Mouse (Mus musculus) neural tube, embryonic 13.5 days (tissue): ENCODE measurements around the gene E2f4. TPM values are rescaled to one million over a fixed set of nuclear protein-coding genes. Genes with fewer than 3 reads are reported as not detected.
A peak's percentile ranks its signal among the peaks of the same experiment; 100 is the strongest.

Experiments
- ATAC-seq: fragments of 200-750 bp; cut with Nextera tagmentation; 2 replicates; pipeline ENCODE4 v1.8.0; 2017; ENCODE audit warnings: low read depth, mild to moderate bottlenecking, moderate TSS enrichment, moderate library complexity
- H3K27ac ChIP-seq: fragments of 300-500 bp; sonication (generic); replicated peaks from 2 replicates; pipeline ENCODE4 v1.5.1; 2015; ENCODE audit warnings: moderate library complexity, mild to moderate bottlenecking, inconsistent platforms
- H3K27me3 ChIP-seq: fragments of 300-500 bp; sonication (generic); 2 replicates; pipeline ENCODE4 v1.6.1; 2015; ENCODE audit warnings: mild to moderate bottlenecking, inconsistent platforms
- H3K36me3 ChIP-seq: fragments of 300-500 bp; sonication (generic); 2 replicates; pipeline ENCODE4 v1.6.1; 2015; ENCODE audit warnings: mild to moderate bottlenecking, inconsistent platforms
- H3K4me1 ChIP-seq: fragments of 300-500 bp; sonication (generic); replicated peaks from 2 replicates; pipeline ENCODE4 v1.6.1; 2015; ENCODE audit warnings: inconsistent platforms
- H3K4me2 ChIP-seq: fragments of 300-500 bp; sonication (generic); 2 replicates; pipeline ENCODE4 v1.6.1; 2015; ENCODE audit warnings: inconsistent platforms, mild to moderate bottlenecking, moderate library complexity
- H3K4me3 ChIP-seq: fragments of 300-500 bp; sonication (generic); 2 replicates; pipeline ENCODE4 v1.5.1; 2015; ENCODE audit warnings: mild to moderate bottlenecking, inconsistent platforms
- H3K9ac ChIP-seq: fragments of 300-500 bp; sonication (generic); 2 replicates; pipeline ENCODE4 v1.6.1; 2015; ENCODE audit warnings: moderate library complexity, mild to moderate bottlenecking, inconsistent platforms
- H3K9me3 ChIP-seq: fragments of 300-500 bp; sonication (generic); 2 replicates; pipeline ENCODE4 v1.6.1; 2016; ENCODE audit warnings: inconsistent platforms
- WGBS: fragments of 180-500 bp; shearing (Covaris S2); methylation state at CpG from one replicate; pipeline ENCODE4 v1.1.7; 2015; 5-methylcytosine and 5-hydroxymethylcytosine counted together
- polyA plus RNA-seq: library from polyadenylated mRNA; unstranded; fragments of >200 nt; fragmentation: Nextera tagmentation; extraction: Ambion mirVana; gene quantifications from 2 replicates; pipeline ENCODE4 v1.2.1, GENCODE M21; 2015

Gene E2f4
- polyA plus RNA-seq, 1 experiment from 2014 or later: 49.3 TPM

DNA sequence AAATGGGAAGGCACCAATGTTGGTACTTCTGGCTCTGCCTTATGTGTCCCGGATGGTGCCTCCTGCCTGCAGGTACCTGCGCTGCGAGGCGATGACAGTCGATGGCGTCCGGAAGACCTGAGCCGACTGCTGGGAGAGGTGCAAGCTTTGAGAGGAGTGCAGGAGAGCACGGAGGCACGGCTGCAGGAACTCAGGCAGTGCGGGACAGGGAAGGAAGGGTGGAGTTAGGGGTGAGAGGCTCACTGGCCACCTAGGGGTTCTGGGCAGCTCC lies 26.6 kb upstream of the E2f4 start:
- no peak for ATAC-seq
- Histone ChIP-seq H3K27me3 (peaks cover 99% of the 10 kb centered on the region), H3K4me2 (peak overlapping the region; percentile 9; the same call in 1 of the 2 replicates), H3K4me3 (0 out of 2 replicates have a peak overlapping the region, but pooled peaks have one; percentile 0), H3K9me3 (no peaks in the 10 kb centered on the region), H3K36me3 (no peaks in the 10 kb centered on the region), H3K9ac (0 out of 2 replicates have a peak overlapping the region, but pooled peaks have one; percentile 4), H3K4me1 (peaks cover 41% of the 10 kb centered on the region), H3K27ac (no peak overlapping the region)
- under 1% methylated on average over 11 of the region's 11 CpGs for whole genome bisulfite sequencing

DNA sequence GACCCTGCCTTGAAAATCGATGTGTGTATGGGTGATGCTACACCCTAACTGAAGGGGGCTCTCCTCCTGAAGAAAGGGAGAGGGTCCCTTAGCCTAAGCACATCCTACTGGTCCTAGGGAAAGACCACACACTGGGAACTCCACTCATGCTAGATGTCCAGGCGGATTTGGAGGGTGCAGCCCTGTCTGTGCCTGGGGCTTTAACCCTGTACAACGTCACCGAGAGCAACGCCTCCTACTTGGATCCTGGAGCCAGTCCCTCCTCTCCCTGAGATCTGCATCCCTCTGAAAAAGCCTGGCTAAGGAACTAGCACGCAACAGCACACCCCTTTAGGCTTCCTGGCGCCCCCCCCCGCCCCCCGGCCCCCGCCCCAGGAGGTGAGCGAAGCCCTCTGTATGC lies 22.1 kb upstream of the E2f4 start:
- Histone ChIP-seq H3K4me3 (no peak overlapping the region), H3K27ac (no peak overlapping the region), H3K9me3 (no peaks in the 10 kb centered on the region), H3K27me3 (peaks cover 99% of the 10 kb centered on the region), H3K4me1 (peaks cover 43% of the 10 kb centered on the region), H3K9ac (no peak overlapping the region), H3K36me3 (peaks cover 8% of the 10 kb centered on the region; the same call in 1 of the 2 replicates), H3K4me2 (peak overlapping the region; percentile 77)
- no peak for ATAC-seq
- WGBS: 5% methylated on average over 11 of the region's 11 CpGs

DNA sequence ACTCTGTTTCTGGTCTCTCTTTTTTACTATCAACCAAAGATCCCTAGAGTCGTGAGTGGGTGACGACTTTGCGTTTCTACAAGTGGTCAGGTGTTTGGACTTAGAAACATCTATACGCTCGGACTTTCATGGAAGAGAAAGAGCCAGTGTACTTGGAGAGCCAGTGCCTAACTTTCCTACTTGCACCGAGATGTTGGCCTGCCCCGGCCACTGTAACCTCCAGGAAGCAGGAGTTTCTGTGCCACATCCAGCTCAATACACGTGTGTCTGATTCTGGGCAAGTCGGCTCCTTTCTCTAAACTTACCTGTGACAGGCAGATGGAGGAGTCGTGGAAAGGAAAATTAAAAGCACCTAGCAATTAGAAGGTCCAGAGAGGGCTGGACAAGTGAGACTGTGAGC lies 21.6 kb upstream of the E2f4 start, which contains the start of gene Nol3:
Nol3 (plus strand) TSS at position 301 of the 400 bp plus-strand sequence.
- 2% methylated on average over 10 of the region's 10 CpGs for WGBS
- Histone ChIP-seq H3K4me1 (peaks cover 38% of the 10 kb centered on the region), H3K4me3 (peak within 1 kb of the TSS; percentile 45), H3K4me2 (peak within 1 kb of the TSS; percentile 77), H3K9ac (peak within 1 kb of the TSS; percentile 75), H3K27ac (no peak within 1 kb of the TSS), H3K36me3 (peaks cover 11% of the 10 kb centered on the region; the same call in 1 of the 2 replicates), H3K9me3 (no peaks in the 10 kb centered on the region), H3K27me3 (peaks cover 99% of the 10 kb centered on the region)
- ATAC-seq: no peak

DNA sequence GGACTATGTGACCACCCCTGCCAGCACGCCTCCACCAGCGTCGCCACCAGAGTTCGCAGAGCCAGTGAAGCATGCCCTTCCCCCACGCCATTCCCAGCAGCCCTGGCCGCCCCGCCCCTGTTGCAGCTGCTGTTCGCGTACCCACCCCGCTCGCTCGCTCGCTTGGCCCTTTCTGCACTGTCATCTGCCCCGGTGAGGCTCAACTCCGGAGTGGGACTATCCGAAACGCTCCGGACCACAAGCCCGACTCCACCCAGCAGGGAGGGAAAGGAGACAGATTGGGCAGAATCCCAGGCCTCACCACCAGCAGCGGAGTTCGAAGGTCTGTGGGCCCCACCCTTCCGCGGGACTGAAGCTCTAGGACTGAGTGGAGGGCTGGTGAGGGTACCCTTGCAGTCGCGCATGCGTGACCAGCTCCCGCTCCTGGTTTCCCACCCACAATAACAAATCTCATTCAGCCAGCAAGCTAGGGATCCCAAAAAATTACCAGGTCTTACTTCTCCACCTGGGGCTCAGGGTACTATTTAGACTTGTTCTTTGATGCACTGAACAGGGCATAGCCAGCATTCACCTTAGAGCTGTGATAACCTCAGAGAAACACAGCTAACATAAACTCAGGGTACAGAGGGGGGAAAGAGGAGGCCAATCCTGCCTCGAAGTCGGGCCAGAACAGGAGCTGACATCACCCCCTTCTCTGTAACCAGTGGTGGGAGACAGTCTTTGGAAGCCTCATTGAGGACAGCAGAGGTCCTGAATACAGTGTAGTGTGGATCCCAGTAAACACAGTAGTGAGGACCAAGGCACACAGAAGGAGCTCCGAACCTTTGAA lies 21.0 kb upstream of the E2f4 start:
- H3K4me2 ChIP-seq: peak overlapping the region; percentile 77
- peaks cover 15% of the 10 kb centered on the region for H3K36me3 ChIP-seq
- no peaks in the 10 kb centered on the region for H3K9me3 ChIP-seq
- peak overlapping the region; percentile 75 for H3K9ac ChIP-seq
- peaks cover 92% of the 10 kb centered on the region for H3K27me3 ChIP-seq
- WGBS: 2% methylated on average over 30 of the region's 30 CpGs
- H3K4me1 ChIP-seq: peaks cover 34% of the 10 kb centered on the region
- peak overlapping the region; percentile 45 for H3K4me3 ChIP-seq
- no peak overlapping the region for H3K27ac ChIP-seq
- peak; percentile 73 for ATAC-seq

DNA sequence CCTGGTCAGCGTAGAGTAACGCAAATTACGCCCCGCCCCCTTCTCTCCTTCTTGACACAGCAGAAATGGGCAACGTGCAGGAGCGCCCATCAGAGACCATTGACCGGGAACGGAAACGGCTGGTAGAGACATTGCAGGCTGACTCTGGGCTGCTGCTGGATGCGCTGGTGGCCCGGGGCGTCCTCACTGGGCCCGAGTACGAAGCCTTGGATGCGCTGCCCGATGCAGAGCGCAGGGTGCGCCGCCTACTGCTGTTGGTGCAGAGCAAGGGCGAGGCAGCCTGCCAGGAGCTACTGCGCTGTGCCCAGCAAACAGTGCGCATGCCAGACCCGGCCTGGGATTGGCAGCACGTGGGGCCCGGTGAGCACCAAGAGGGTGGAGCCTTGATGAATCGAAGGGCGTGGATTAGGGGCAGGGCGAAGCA lies 18.5 kb upstream of the E2f4 start:
- peaks cover 72% of the 10 kb centered on the region for H3K27me3 ChIP-seq
- H3K27ac ChIP-seq: no peak overlapping the region
- 2% methylated on average over 28 of the region's 28 CpGs for WGBS
- H3K36me3 ChIP-seq: peaks cover 39% of the 10 kb centered on the region
- ATAC-seq: peak; percentile 58; the same call in 1 of the 2 replicates
- peaks cover 34% of the 10 kb centered on the region for H3K4me1 ChIP-seq
- H3K4me2 ChIP-seq: peak overlapping the region; percentile 50
- peak overlapping the region; percentile 17 for H3K4me3 ChIP-seq
- no peaks in the 10 kb centered on the region for H3K9me3 ChIP-seq
- peak overlapping the region; percentile 31; the same call in 1 of the 2 replicates for H3K9ac ChIP-seq

DNA sequence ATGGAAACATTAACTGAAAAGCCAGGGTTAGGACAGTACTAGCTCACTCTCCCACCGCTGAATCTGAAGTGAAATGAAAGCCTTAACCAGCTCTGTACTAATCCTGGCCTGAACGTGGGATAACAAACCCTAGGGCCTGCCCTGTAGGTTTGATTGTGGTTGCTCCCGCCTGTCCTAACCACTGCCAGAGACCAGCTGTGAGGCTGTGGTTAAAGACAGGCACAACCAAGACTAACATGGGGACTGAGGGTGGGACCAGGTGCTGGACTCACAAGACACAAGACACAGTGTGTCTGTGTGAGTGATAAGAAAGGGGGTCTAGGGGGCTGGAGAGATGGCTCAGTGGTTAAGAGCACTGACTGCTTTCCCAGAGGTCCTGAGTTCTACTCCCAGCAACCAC lies 16.9 kb upstream of the E2f4 start:
- Histone ChIP-seq H3K4me1 (peaks cover 37% of the 10 kb centered on the region), H3K4me2 (no peak overlapping the region), H3K27ac (no peak overlapping the region), H3K27me3 (peaks cover 56% of the 10 kb centered on the region), H3K9me3 (no peaks in the 10 kb centered on the region), H3K36me3 (peaks cover 51% of the 10 kb centered on the region), H3K9ac (no peak overlapping the region), H3K4me3 (no peak overlapping the region)
- WGBS: 70% methylated on average over 3 of the region's 3 CpGs
- ATAC-seq: no peak

DNA sequence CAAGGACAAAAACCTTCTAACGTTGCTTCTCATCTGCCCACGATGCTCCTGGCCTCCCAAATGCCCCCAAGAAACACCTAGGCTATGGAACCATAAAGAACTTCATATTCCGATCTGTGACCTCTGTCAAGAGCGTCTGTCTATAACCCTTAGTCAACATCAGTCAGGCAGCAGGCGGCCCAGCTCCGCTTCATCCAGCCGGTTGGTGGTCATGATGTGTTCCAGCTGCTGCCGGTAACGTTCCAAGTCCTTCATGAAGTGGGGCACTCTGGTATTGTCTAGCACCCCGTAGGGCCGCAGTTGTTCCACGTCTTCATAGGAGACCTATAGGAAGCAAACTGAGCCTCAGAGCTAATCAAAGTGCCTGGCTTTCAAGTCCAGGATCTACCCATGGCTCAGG lies 15.6 kb upstream of the E2f4 start:
- WGBS: 86% methylated on average over 12 of the region's 12 CpGs
- ATAC-seq: no peak
- H3K36me3 ChIP-seq: peaks cover 54% of the 10 kb centered on the region
- peaks cover 43% of the 10 kb centered on the region for H3K27me3 ChIP-seq
- no peak overlapping the region for H3K4me2 ChIP-seq
- H3K4me3 ChIP-seq: no peak overlapping the region
- H3K9me3 ChIP-seq: no peaks in the 10 kb centered on the region
- H3K9ac ChIP-seq: no peak overlapping the region
- H3K27ac ChIP-seq: no peak overlapping the region
- peaks cover 37% of the 10 kb centered on the region for H3K4me1 ChIP-seq

DNA sequence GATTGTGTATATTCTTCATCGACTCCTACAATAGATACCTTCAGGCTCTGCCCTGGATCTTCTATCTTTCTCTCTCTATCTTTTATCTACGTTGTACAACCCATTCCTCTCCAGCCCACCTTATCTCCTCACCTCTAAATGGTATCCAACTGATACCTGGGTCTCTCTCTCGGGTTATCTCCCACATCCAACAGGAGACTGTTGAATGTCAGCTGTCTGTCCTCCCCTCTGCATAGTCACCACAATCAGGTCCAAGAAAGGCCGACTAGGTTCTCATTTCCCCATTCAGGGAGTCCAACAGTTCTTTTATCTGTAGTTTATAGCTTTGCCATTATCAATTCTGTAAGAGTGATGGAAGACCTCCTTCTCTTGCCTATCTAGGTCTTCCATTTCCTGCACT lies 15.2 kb upstream of the E2f4 start:
- Histone ChIP-seq H3K9ac (no peak overlapping the region), H3K4me2 (no peak overlapping the region), H3K9me3 (no peaks in the 10 kb centered on the region), H3K27me3 (peaks cover 39% of the 10 kb centered on the region), H3K36me3 (peaks cover 54% of the 10 kb centered on the region), H3K4me1 (peaks cover 37% of the 10 kb centered on the region), H3K27ac (no peak overlapping the region), H3K4me3 (no peak overlapping the region)
- 89% methylated on average over 4 of the region's 4 CpGs for WGBS
- no peak for ATAC-seq

DNA sequence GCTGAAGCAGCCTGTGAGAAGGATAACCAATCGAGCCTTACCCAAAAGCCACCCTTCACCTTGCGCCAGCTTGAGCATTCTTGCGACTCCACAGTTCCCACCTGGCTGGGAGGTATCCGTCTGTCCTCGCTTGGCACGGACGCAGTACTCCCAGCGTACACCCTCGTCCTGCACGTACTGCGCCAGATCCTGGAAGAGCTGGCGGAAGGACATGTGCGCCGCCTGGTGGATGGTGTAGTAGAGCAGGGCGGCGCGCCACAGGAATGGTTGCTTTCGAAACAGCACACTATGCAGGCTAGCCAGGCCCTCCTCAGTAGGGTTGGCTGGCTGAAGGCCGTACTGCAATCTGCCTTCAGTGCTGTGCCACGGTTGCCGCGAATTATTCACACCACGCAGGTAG lies 14.4 kb upstream of the E2f4 start:
- H3K4me1 ChIP-seq: peaks cover 42% of the 10 kb centered on the region
- H3K36me3 ChIP-seq: peaks cover 54% of the 10 kb centered on the region
- H3K9me3 ChIP-seq: no peaks in the 10 kb centered on the region
- peaks cover 31% of the 10 kb centered on the region for H3K27me3 ChIP-seq
- no peak overlapping the region for H3K27ac ChIP-seq
- WGBS: 23% methylated on average over 23 of the region's 23 CpGs
- no peak overlapping the region for H3K9ac ChIP-seq
- no peak overlapping the region for H3K4me3 ChIP-seq
- ATAC-seq: 0 out of 2 replicates have a peak, but pooled peaks have one; percentile 5
- no peak overlapping the region for H3K4me2 ChIP-seq

DNA sequence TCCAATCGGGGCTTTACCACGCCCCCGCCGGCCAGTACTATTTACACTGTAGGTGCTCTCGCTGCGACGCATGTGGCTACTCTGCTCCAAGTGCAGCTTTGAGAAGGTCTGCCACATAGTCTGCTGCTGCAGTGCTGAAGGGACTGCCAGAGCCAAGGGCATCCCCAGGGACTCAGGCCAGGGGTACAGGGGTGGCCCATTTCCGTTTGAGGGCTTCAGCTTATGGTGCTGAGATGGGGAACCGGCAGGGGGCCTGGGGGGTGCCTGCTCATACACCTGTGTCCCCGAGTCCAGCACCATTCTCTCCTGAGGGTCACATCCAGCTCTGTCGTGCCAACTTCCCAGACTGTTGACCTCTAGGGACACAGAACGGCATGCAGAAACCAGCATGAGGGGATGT lies 11.9 kb upstream of the E2f4 start:
- no peak for ATAC-seq
- peak overlapping the region; percentile 76; the same call in 1 of the 2 replicates for H3K4me2 ChIP-seq
- H3K9ac ChIP-seq: 0 out of 2 replicates have a peak overlapping the region, but pooled peaks have one; percentile 45
- H3K9me3 ChIP-seq: no peaks in the 10 kb centered on the region
- 47% methylated on average over 12 of the region's 12 CpGs for WGBS
- no peak overlapping the region for H3K4me3 ChIP-seq
- peaks cover 44% of the 10 kb centered on the region for H3K36me3 ChIP-seq
- peaks cover 7% of the 10 kb centered on the region for H3K27me3 ChIP-seq
- H3K27ac ChIP-seq: no peak overlapping the region
- peaks cover 49% of the 10 kb centered on the region for H3K4me1 ChIP-seq

DNA sequence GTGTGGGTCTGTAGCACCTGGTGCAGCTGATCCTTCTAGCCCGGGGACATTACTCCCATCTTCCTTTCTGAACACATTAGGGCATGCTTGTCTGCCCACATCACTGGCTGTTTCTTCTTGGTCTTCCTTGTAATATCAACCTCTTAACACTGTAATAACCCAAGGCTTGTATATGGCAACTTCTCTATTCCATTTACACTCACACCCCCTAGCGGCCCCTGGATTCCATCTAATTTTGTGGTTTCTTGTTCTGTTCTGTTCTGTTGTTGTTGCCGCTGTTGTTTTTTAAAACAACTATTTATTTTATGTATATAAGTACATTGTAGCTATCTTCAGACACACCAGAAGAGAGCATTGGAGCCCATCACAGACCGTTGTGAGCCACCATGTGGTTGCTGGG lies 10.6 kb upstream of the E2f4 start:
- H3K9me3 ChIP-seq: no peaks in the 10 kb centered on the region
- peaks cover 58% of the 10 kb centered on the region for H3K4me1 ChIP-seq
- ATAC-seq: no peak
- peak overlapping the region; percentile 51 for H3K4me3 ChIP-seq
- H3K36me3 ChIP-seq: peaks cover 34% of the 10 kb centered on the region
- 84% methylated on average over 4 of the region's 4 CpGs for WGBS
- H3K27ac ChIP-seq: no peak overlapping the region
- peaks cover 2% of the 10 kb centered on the region for H3K27me3 ChIP-seq
- H3K9ac ChIP-seq: peak overlapping the region; percentile 50; the same call in 1 of the 2 replicates
- peak overlapping the region; percentile 76 for H3K4me2 ChIP-seq

DNA sequence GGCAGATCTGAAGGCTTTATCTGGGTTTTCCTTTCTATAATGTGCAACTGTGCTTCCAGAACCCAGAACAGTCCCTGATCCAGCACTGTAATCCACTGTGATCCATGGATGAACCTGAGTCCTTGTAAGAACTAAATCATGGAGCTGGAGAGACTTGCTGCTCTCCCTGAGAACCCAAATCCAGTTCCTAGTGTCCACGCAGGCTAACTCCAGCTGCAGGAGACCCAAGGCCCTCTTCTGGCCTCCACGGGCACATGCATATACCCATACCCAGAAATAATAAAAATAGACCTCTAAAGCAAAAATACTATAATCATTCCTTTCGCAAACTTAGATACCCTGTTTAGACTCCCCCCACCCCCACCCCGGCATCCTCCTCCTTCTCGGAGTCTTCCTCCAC lies 9.2 kb upstream of the E2f4 start:
- peak overlapping the region; percentile 75 for H3K9ac ChIP-seq
- H3K4me2 ChIP-seq: peak overlapping the region; percentile 76
- H3K27ac ChIP-seq: peak overlapping the region; percentile 91; the same call in 1 of the 2 replicates
- no peaks in the 10 kb centered on the region for H3K9me3 ChIP-seq
- H3K36me3 ChIP-seq: peaks cover 21% of the 10 kb centered on the region
- H3K4me3 ChIP-seq: peak overlapping the region; percentile 51
- ATAC-seq: no peak
- peaks cover 2% of the 10 kb centered on the region; the same call in 1 of the 2 replicates for H3K27me3 ChIP-seq
- H3K4me1 ChIP-seq: peaks cover 58% of the 10 kb centered on the region
- WGBS: 84% methylated on average over 5 of the region's 5 CpGs
